8 mouse cellular contexts compared by ENCODE assay signal in the genomic region with DNA sequence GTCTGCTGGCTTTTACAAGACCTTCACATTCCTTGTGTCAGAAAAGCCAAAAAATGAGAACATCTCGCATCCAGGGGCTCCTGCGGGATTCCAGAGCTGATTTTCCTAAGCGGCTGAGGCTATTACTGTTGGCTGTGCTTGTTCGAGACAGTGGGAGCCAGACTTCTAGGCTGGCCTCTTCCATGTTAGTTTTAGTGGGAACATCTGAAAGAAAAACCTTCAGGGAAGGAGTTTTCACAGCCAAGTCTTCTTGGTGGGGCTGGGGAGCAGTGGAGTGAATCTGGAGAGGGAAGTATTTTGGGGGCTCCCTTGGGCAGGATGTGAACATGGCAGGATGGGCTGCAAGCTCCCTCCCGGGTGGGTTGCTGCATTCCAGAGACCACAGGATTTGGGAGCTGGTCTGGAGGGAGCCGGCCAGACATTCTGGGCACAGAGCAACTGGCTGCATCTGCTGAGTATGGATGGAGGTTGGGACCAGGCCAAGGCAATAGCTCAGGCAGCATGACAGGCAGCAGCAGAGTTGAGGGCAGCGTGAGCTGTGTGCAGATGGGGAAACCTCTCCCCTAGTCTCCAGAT. TPM values are rescaled to one million over a fixed set of nuclear protein-coding genes. Genes with fewer than 3 reads are reported as not detected.
A peak's percentile ranks its signal among the peaks of the same experiment; 100 is the strongest.
DNase-seq lines count a peak whose midpoint lies in the region; ATAC-seq and TF ChIP-seq lines count a peak whose summit lies in the region.

No protein-coding gene starts in this region.

- peaks cover 5% of the 10 kb centered on the region; the same call in 1 of the 2 replicates for H3K4me1 ChIP-seq in lung, embryonic 14.5 days (ENCODE audit: insufficient read depth)
- H3K4me1 ChIP-seq in cortical plate, adult 2 months (ENCODE audit: control insufficient read depth, insufficient read depth, low read length) = peaks cover 3% of the 10 kb centered on the region
- H3K4me1 ChIP-seq in stomach, postnatal 0 days (replicated peaks; ENCODE audit: control insufficient read depth, insufficient read depth) = no peaks in the 10 kb centered on the region; the same call in 1 of the 2 replicates

- H3K36me3 ChIP-seq in lung, embryonic 14.5 days (ENCODE audit: insufficient read depth) = no peaks in the 10 kb centered on the region
- no peaks in the 10 kb centered on the region for H3K36me3 ChIP-seq in stomach, postnatal 0 days (ENCODE audit: control insufficient read depth, insufficient read depth, low read length)

- TF ChIP-seq POLR2A in cortical plate, adult 2 months (IDR thresholded peaks at IDR 0.05; ENCODE audit: extremely low read depth, insufficient read depth, low read length) = no peak

- no peaks in the 10 kb centered on the region for H3K9me3 ChIP-seq in lung, embryonic 14.5 days (ENCODE audit: low read depth, low read length)
- no peaks in the 10 kb centered on the region for H3K9me3 ChIP-seq in stomach, postnatal 0 days (ENCODE audit: control insufficient read depth, low read length)

- 48% methylated on average over 7 of the region's 7 CpGs for WGBS in lung, embryonic 14.5 days
- 29% methylated on average over 7 of the region's 7 CpGs for WGBS in stomach, postnatal 0 days

- no peak overlapping the region for H3K4me3 ChIP-seq in lung, embryonic 14.5 days (ENCODE audit: low read depth, low read length)
- no peak overlapping the region for H3K4me3 ChIP-seq in cortical plate, adult 2 months (ENCODE audit: insufficient read depth, low read length)
- no peak overlapping the region for H3K4me3 ChIP-seq in stomach, postnatal 0 days (ENCODE audit: low read depth, low read length)

- peak; percentile 71 for ATAC-seq in lung, embryonic 14.5 days (ENCODE audit: insufficient read depth)
- ATAC-seq in stomach, postnatal 0 days (ENCODE audit: low FRiP score, low TSS enrichment) = no peak

- no peak overlapping the region for H3K4me2 ChIP-seq in lung, embryonic 14.5 days
- no peak overlapping the region for H3K4me2 ChIP-seq in stomach, postnatal 0 days (replicated peaks; ENCODE audit: low read depth)

- H3K27me3 ChIP-seq in lung, embryonic 14.5 days (ENCODE audit: insufficient read depth, low read length) = no peaks in the 10 kb centered on the region
- H3K27me3 ChIP-seq in stomach, postnatal 0 days (ENCODE audit: control insufficient read depth, insufficient read depth, low read length) = no peaks in the 10 kb centered on the region

- H3K27ac ChIP-seq in lung, embryonic 14.5 days (ENCODE audit: low read depth) = peak overlapping the region; percentile 82
- peak overlapping the region; percentile 73 for H3K27ac ChIP-seq in cortical plate, adult 2 months (ENCODE audit: insufficient read depth, low read length)
- H3K27ac ChIP-seq in stomach, postnatal 0 days (replicated peaks) = peak overlapping the region; percentile 79

- peak; percentile 80 for DNase-seq in lung, embryonic 14.5 days
- no peak for DNase-seq in lung, postnatal 36 days
- peak; percentile 65 to 70 for DNase-seq in heart, adult 9 months (ENCODE audit: low spot score in 2 of 2)
- peak; percentile 19 to 42 for DNase-seq in layer of hippocampus, postnatal 14 days (ENCODE audit: low spot score in 2 of 2)
- peak; percentile 29 for DNase-seq in stomach, postnatal 0 days (ENCODE audit: low spot score)
- no peak for DNase-seq in urinary bladder, postnatal 10 days (ENCODE audit: low spot score)
- no peak for DNase-seq in urinary bladder, adult 2 months (ENCODE audit: low spot score)

- TF ChIP-seq EP300 in stomach, postnatal 0 days (optimal IDR thresholded peaks at IDR 0.05) = no peak

- H3K9ac ChIP-seq in lung, embryonic 14.5 days = no peak overlapping the region
- no peak overlapping the region for H3K9ac ChIP-seq in stomach, postnatal 0 days (ENCODE audit: low read length)

- TF ChIP-seq CTCF in lung, embryonic 14.5 days (IDR thresholded peaks at IDR 0.05; ENCODE audit: low read depth) = no peak
- TF ChIP-seq CTCF in cortical plate, adult 2 months (IDR thresholded peaks at IDR 0.05; ENCODE audit: extremely low read depth, insufficient read depth, low read length) = no peak
- no peak; the same call in 1 of the 2 replicates for TF ChIP-seq CTCF in stomach, postnatal 0 days (IDR thresholded peaks at IDR 0.05; ENCODE audit: low read depth)

RNA-seq across cellular contexts. Expression of a gene that starts 4.6 kb away (rescaled TPM):
- 54.7 and 59.2 TPM in 2 replicates for polyA plus RNA-seq in lung, embryonic 14.5 days (2014; fragmentation: Nextera tagmentation; extraction: Ambion mirVana)
- 30.6 and 32.0 TPM in 2 replicates for polyA plus RNA-seq in cortical plate, adult 2 months (2012; rRNA removed)
- total RNA-seq in layer of hippocampus, postnatal 14 days (2021) = 10 to 100 TPM; 44.7 to 50.9 TPM
- 15.2 and 16.1 TPM in 2 replicates for polyA plus RNA-seq in stomach, postnatal 0 days (2015; fragmentation: Nextera tagmentation; extraction: Ambion mirVana)
- polyA plus RNA-seq in urinary bladder, adult 2 months (2012; rRNA removed) = 31.1 and 31.4 TPM in 2 replicates

Comparison
In these comparisons a context has a peak if more than half of its experiments do, and no peak if none do; other contexts are left out.
1. DNase-seq: peak in lung, embryonic 14.5 days (single experiment), heart, adult 9 months (2 of 2), layer of hippocampus, postnatal 14 days (2 of 2) and stomach, postnatal 0 days (single experiment); none in lung, postnatal 36 days (single experiment), urinary bladder, postnatal 10 days (single experiment) and urinary bladder, adult 2 months (single experiment).
2. Peak in every context shown above with its lines, with median percentiles within 50 percentile points of each other: H3K27ac ChIP-seq.